Mouse (Mus musculus): ENCODE results near the gene Slc6a6.

GRCm38 (mm10) chr6:91684474-91684829 lies 599 bp downstream of the Slc6a6 start:
- no peak for TF ChIP-seq CTCF (IDR thresholded peaks at IDR 0.05; ENCODE audit: low read depth, low read length)
- no peak for TF ChIP-seq POLR2A (IDR thresholded peaks at IDR 0.05; ENCODE audit: extremely low read depth, insufficient read depth, low read length)
